Mouse (Mus musculus): ENCODE measurements around the gene Gtpbp2. TPM values are rescaled to one million over a fixed set of nuclear protein-coding genes. Genes with fewer than 3 reads are reported as not detected.

Gtpbp2 gene
- polyA plus RNA-seq (2015; fragmentation: Nextera tagmentation; extraction: Ambion mirVana), result 46.2 and 46.3 TPM in 2 replicates

- Histone ChIP-seq H3K27ac (peak within 1 kb of the TSS; percentile 80), H3K4me1 (peaks cover 26% of the 10 kb centered on the region), H3K36me3 (replicated peaks) (peaks cover 11% of the 10 kb centered on the region), H3K9ac (peak within 1 kb of the TSS; percentile 85), H3K9me3 (no peaks in the 10 kb centered on the region), H3K4me3 (peak within 1 kb of the TSS; percentile 90), H3K27me3 (replicated peaks) (no peaks in the 10 kb centered on the region), H3K4me2 (peak within 1 kb of the TSS; percentile 65)
- WGBS, result under 1% methylated on average over 22 of the region's 23 CpGs
- ATAC-seq (replicated peaks), result peak; percentile 96
Observed at GRCm38 (mm10) chr17:46160686-46161085, at the start of gene Gtpbp2. Gene Gtpbp2 (plus strand): TSS chr17:46161032.

GRCm38 (mm10) chr17:46115489-46115888 is 45.3 kb upstream of the Gtpbp2 start:
- H3K9ac ChIP-seq, result no peak overlapping the region
- no peaks in the 10 kb centered on the region for H3K9me3 ChIP-seq
- 78% methylated on average over 2 of the region's 2 CpGs for WGBS
- ATAC-seq (replicated peaks), result no peak
- no peak overlapping the region for H3K27ac ChIP-seq
- peaks cover 17% of the 10 kb centered on the region for H3K4me1 ChIP-seq
- no peak overlapping the region for H3K4me3 ChIP-seq
- H3K4me2 ChIP-seq, result no peak overlapping the region
- H3K36me3 ChIP-seq (replicated peaks), result peaks cover 13% of the 10 kb centered on the region; the same call in 1 of the 2 replicates
- H3K27me3 ChIP-seq (replicated peaks), result no peaks in the 10 kb centered on the region

GRCm38 (mm10) chr17:46116138-46116537 is 44.7 kb upstream of the Gtpbp2 start:
- no peak overlapping the region for H3K27ac ChIP-seq
- H3K4me2 ChIP-seq, result no peak overlapping the region
- no peak overlapping the region for H3K4me3 ChIP-seq
- no peak for ATAC-seq (replicated peaks)
- peaks cover 17% of the 10 kb centered on the region for H3K4me1 ChIP-seq
- WGBS, result 90% methylated on average over 11 of the region's 11 CpGs
- peaks cover 14% of the 10 kb centered on the region; the same call in 1 of the 2 replicates for H3K36me3 ChIP-seq (replicated peaks)
- no peaks in the 10 kb centered on the region for H3K27me3 ChIP-seq (replicated peaks)
- H3K9ac ChIP-seq, result no peak overlapping the region
- H3K9me3 ChIP-seq, result no peaks in the 10 kb centered on the region

GRCm38 (mm10) chr17:46116881-46117280 is 44.0 kb upstream of the Gtpbp2 start:
- H3K4me2 ChIP-seq, result no peak overlapping the region
- H3K36me3 ChIP-seq (replicated peaks), result peaks cover 15% of the 10 kb centered on the region; the same call in 1 of the 2 replicates
- peaks cover 10% of the 10 kb centered on the region for H3K4me1 ChIP-seq
- 83% methylated on average over 3 of the region's 3 CpGs for WGBS
- no peak overlapping the region for H3K27ac ChIP-seq
- H3K9me3 ChIP-seq, result no peaks in the 10 kb centered on the region
- no peak overlapping the region for H3K9ac ChIP-seq
- no peak for ATAC-seq (replicated peaks)
- H3K27me3 ChIP-seq (replicated peaks), result no peaks in the 10 kb centered on the region
- no peak overlapping the region for H3K4me3 ChIP-seq

GRCm38 (mm10) chr17:46117623-46118422 is 43.0 kb upstream of the Gtpbp2 start:
- Histone ChIP-seq H3K4me2 (no peak overlapping the region), H3K9ac (no peak overlapping the region), H3K27ac (no peak overlapping the region), H3K27me3 (replicated peaks) (no peaks in the 10 kb centered on the region), H3K4me3 (no peak overlapping the region), H3K9me3 (no peaks in the 10 kb centered on the region), H3K4me1 (peaks cover under 1% of the 10 kb centered on the region; the same call in 1 of the 2 replicates), H3K36me3 (replicated peaks) (peaks cover 22% of the 10 kb centered on the region; the same call in 1 of the 2 replicates)
- WGBS, result 86% methylated on average over 13 of the region's 13 CpGs
- ATAC-seq (replicated peaks), result no peak

GRCm38 (mm10) chr17:46118423-46118850 is 42.4 kb upstream of the Gtpbp2 start:
- H3K9me3 ChIP-seq, result no peaks in the 10 kb centered on the region
- H3K36me3 ChIP-seq (replicated peaks), result peaks cover 28% of the 10 kb centered on the region
- no peak overlapping the region for H3K9ac ChIP-seq
- H3K27ac ChIP-seq, result no peak overlapping the region
- H3K4me1 ChIP-seq, result no peaks in the 10 kb centered on the region; the same call in 1 of the 2 replicates
- H3K4me3 ChIP-seq, result no peak overlapping the region
- WGBS, result 60% methylated on average over 4 of the region's 4 CpGs
- no peaks in the 10 kb centered on the region for H3K27me3 ChIP-seq (replicated peaks)
- ATAC-seq (replicated peaks), result no peak
- no peak overlapping the region for H3K4me2 ChIP-seq

- 91% methylated on average over 10 of the region's 10 CpGs for WGBS
Observed at GRCm38 (mm10) chr17:46119641-46120040, 41.2 kb upstream of the Gtpbp2 start.

GRCm38 (mm10) chr17:46122791-46123190 is 38.0 kb upstream of the Gtpbp2 start:
- Histone ChIP-seq H3K27ac (no peak overlapping the region), H3K4me2 (no peak overlapping the region), H3K9ac (no peak overlapping the region), H3K4me1 (no peaks in the 10 kb centered on the region), H3K4me3 (no peak overlapping the region), H3K9me3 (no peaks in the 10 kb centered on the region), H3K27me3 (replicated peaks) (no peaks in the 10 kb centered on the region), H3K36me3 (replicated peaks) (peaks cover 61% of the 10 kb centered on the region)
- no peak for ATAC-seq (replicated peaks)
- WGBS, result 97% methylated on average over 4 of the region's 4 CpGs

More at GRCm38 (mm10) chr17:46119641-46120040, 41.2 kb upstream of the Gtpbp2 start:
- Histone ChIP-seq H3K4me2 (no peak overlapping the region), H3K27me3 (replicated peaks) (no peaks in the 10 kb centered on the region), H3K4me1 (no peaks in the 10 kb centered on the region), H3K27ac (no peak overlapping the region), H3K4me3 (no peak overlapping the region), H3K36me3 (replicated peaks) (peaks cover 39% of the 10 kb centered on the region), H3K9ac (no peak overlapping the region), H3K9me3 (no peaks in the 10 kb centered on the region)
- no peak for ATAC-seq (replicated peaks)

- no peaks in the 10 kb centered on the region for H3K27me3 ChIP-seq (replicated peaks)
- WGBS, result 94% methylated on average over 4 of the region's 4 CpGs
- H3K36me3 ChIP-seq (replicated peaks), result peaks cover 62% of the 10 kb centered on the region
- no peak overlapping the region for H3K27ac ChIP-seq
- H3K9me3 ChIP-seq, result no peaks in the 10 kb centered on the region
- no peak overlapping the region for H3K4me2 ChIP-seq
- no peak overlapping the region for H3K9ac ChIP-seq
- H3K4me3 ChIP-seq, result no peak overlapping the region
- no peaks in the 10 kb centered on the region for H3K4me1 ChIP-seq
- ATAC-seq (replicated peaks), result no peak
Observed at GRCm38 (mm10) chr17:46123285-46123684, 37.5 kb upstream of the Gtpbp2 start.

GRCm38 (mm10) chr17:46123953-46124700 is 36.7 kb upstream of the Gtpbp2 start:
- H3K9me3 ChIP-seq, result no peaks in the 10 kb centered on the region
- no peak overlapping the region for H3K4me2 ChIP-seq
- H3K36me3 ChIP-seq (replicated peaks), result peaks cover 69% of the 10 kb centered on the region
- H3K27ac ChIP-seq, result no peak overlapping the region
- no peak overlapping the region for H3K9ac ChIP-seq
- 92% methylated on average over 12 of the region's 12 CpGs for WGBS
- H3K27me3 ChIP-seq (replicated peaks), result no peaks in the 10 kb centered on the region
- ATAC-seq (replicated peaks), result no peak
- no peaks in the 10 kb centered on the region for H3K4me1 ChIP-seq
- no peak overlapping the region for H3K4me3 ChIP-seq

GRCm38 (mm10) chr17:46126608-46127007 is 34.2 kb upstream of the Gtpbp2 start:
- Histone ChIP-seq H3K9me3 (no peaks in the 10 kb centered on the region), H3K36me3 (replicated peaks) (peaks cover 65% of the 10 kb centered on the region), H3K9ac (no peak overlapping the region), H3K4me3 (no peak overlapping the region), H3K27ac (no peak overlapping the region), H3K27me3 (replicated peaks) (no peaks in the 10 kb centered on the region), H3K4me1 (no peaks in the 10 kb centered on the region), H3K4me2 (no peak overlapping the region)
- WGBS, result 89% methylated on average over 6 of the region's 6 CpGs
- no peak for ATAC-seq (replicated peaks)

GRCm38 (mm10) chr17:46127814-46128493 is 32.9 kb upstream of the Gtpbp2 start:
- Histone ChIP-seq H3K4me1 (peaks cover 5% of the 10 kb centered on the region; the same call in 1 of the 2 replicates), H3K4me2 (no peak overlapping the region), H3K9ac (no peak overlapping the region), H3K36me3 (replicated peaks) (peaks cover 55% of the 10 kb centered on the region), H3K27ac (no peak overlapping the region), H3K4me3 (no peak overlapping the region), H3K27me3 (replicated peaks) (no peaks in the 10 kb centered on the region), H3K9me3 (no peaks in the 10 kb centered on the region)
- no peak for ATAC-seq (replicated peaks)
- WGBS, result 84% methylated on average over 6 of the region's 6 CpGs

All from midbrain, embryonic 15.5 days (tissue).